Mouse (Mus musculus) bone marrow, adult 2 months (tissue): ENCODE results near the gene Aox1.

Source experiments
- CTCF ChIP-seq: fragments of 200-500 bp; IDR thresholded peaks from 2 replicates; pipeline ENCODE4 v1.5.1; 2011; ENCODE audit warnings: low read length, control low read depth; ENCODE audit not compliant: control insufficient read depth, insufficient read depth
- POLR2A ChIP-seq: fragments of 200-500 bp; IDR thresholded peaks from 2 replicates; pipeline ENCODE4 v1.6.1; 2011; ENCODE audit warnings: low read depth, mild to moderate bottlenecking, control low read depth, low read length, borderline replicate concordance; ENCODE audit not compliant: control insufficient read depth

- TF ChIP-seq POLR2A (peak; percentile 49; the same call in 1 of the 2 replicates), CTCF (no peak)
Measured at GRCm38 (mm10) chr1:57995432-57996132, 34.1 kb upstream of the Aox1 start, which contains the start of gene Sgo2a.
